Mouse (Mus musculus): ENCODE results near the gene Glce. TPM values are rescaled to one million over a fixed set of nuclear protein-coding genes. Genes with fewer than 3 reads are reported as not detected.

Glce gene
- polyA plus RNA-seq, 1 experiment from 2014 or later: 26.9 TPM

DNA sequence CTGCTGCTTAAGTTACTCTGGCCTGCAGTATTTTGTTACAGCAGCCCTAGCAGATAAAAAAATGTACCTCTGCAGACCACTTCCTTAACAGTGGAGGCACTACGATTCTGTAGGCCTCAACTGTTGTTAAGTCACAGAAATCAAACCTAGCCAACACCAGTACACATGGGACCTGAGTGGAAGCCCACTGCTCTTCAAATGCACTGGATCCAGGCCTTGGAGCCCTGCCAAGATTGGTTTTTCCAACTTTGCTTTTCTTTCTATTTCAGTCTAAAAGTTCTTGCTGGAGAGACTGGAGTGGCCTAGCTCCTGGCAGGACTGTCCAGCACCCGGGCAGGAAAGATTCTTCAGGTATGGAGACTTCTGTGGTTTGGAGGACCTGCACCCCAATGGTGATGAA, 66.2 kb downstream of the Glce start:
- ATAC-seq (ENCODE audit: low FRiP score): no peak
- no peak overlapping the region for H3K27ac ChIP-seq
- no peaks in the 10 kb centered on the region for H3K27me3 ChIP-seq
- H3K36me3 ChIP-seq: no peaks in the 10 kb centered on the region
- H3K4me1 ChIP-seq: no peaks in the 10 kb centered on the region
- no peak overlapping the region for H3K4me2 ChIP-seq (replicated peaks)
- 88% methylated on average over 2 of the region's 2 CpGs for WGBS
- H3K9ac ChIP-seq: no peak overlapping the region
- H3K4me3 ChIP-seq: no peak overlapping the region
- H3K9me3 ChIP-seq (replicated peaks): no peaks in the 10 kb centered on the region

DNA sequence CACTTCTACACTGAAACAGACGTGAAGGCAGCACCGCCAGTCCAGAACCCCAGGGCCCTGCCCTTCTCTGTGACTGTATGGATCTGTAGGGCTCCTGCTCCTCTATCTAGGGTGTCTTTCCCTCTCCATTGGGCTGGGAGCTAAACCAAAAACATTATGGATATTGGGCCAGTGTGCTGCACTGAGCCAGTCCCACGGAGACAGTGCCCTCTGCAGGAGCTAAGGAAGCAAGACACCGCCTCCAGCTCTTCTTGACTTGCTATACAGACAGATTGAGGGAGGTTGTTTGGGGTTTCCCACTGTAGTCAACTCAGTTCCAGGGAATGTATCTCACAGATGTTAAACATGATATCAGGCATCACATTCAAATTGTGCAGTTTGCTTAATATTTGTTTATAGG, 71.7 kb downstream of the Glce start:
- no peak overlapping the region for H3K27ac ChIP-seq
- H3K4me1 ChIP-seq: peaks cover 7% of the 10 kb centered on the region; the same call in 1 of the 2 replicates
- H3K4me3 ChIP-seq: no peak overlapping the region
- no peak overlapping the region for H3K4me2 ChIP-seq (replicated peaks)
- no peaks in the 10 kb centered on the region for H3K27me3 ChIP-seq
- H3K36me3 ChIP-seq: no peaks in the 10 kb centered on the region
- H3K9me3 ChIP-seq (replicated peaks): no peaks in the 10 kb centered on the region
- ATAC-seq (ENCODE audit: low FRiP score): no peak
- H3K9ac ChIP-seq: no peak overlapping the region
- WGBS: 52% methylated on average over 4 of the region's 4 CpGs

DNA sequence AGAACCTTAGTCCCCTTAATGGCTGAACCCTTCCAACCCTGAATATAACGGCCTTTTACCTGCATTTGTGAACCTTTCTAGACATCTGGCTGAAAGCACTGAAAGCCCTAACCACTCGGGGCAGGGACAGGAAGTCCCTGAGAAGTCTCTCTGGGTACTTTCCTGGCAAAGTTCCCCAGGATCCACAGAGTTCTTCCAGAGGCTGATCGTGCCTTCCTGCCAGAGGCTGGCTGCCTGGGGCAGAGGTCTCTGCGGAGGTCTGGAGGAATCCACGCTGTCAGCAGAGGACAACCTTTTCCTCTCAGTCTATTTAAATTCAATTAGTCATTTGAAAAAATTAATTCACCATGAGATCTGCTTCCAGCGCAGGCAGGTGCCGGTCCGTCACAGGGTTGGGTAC, 73.3 kb downstream of the Glce start:
- H3K27ac ChIP-seq: no peak overlapping the region
- no peak for ATAC-seq (ENCODE audit: low FRiP score)
- 59% methylated on average over 8 of the region's 8 CpGs for WGBS

DNA sequence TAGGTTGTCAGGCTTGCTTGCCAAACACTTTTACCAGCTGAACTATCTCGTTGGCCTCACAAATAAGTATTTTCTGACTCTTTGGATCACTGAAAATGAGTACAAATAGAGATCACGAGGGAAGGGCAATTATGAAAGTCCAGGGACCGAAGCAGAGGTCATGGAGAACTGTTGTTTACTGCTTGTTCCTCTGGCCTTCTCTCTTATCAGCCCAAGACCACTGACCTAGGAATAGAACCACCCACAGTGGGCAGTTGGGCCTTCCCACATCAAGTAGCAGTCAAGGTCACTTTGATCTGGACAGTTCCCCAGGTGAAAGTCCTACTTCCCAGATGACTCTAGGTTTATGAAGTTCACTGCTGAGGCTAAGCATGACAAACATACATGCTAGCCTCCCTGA, 80.3 kb downstream of the Glce start:
- Histone ChIP-seq H3K4me3 (no peak overlapping the region), H3K9ac (no peak overlapping the region), H3K9me3 (replicated peaks) (no peaks in the 10 kb centered on the region), H3K36me3 (no peaks in the 10 kb centered on the region), H3K27ac (no peak overlapping the region), H3K27me3 (peaks cover 4% of the 10 kb centered on the region; the same call in 1 of the 2 replicates), H3K4me1 (peaks cover 3% of the 10 kb centered on the region; the same call in 1 of the 2 replicates), H3K4me2 (replicated peaks) (no peak overlapping the region)
- ATAC-seq (ENCODE audit: low FRiP score): no peak
- 89% methylated on average over 3 of the region's 3 CpGs for WGBS

More for the DNA sequence above, 73.3 kb downstream of the Glce start:
- Histone ChIP-seq H3K36me3 (no peaks in the 10 kb centered on the region), H3K4me3 (no peak overlapping the region), H3K4me1 (peaks cover 7% of the 10 kb centered on the region; the same call in 1 of the 2 replicates), H3K27me3 (no peaks in the 10 kb centered on the region), H3K4me2 (replicated peaks) (no peak overlapping the region), H3K9me3 (replicated peaks) (no peaks in the 10 kb centered on the region), H3K9ac (no peak overlapping the region)

DNA sequence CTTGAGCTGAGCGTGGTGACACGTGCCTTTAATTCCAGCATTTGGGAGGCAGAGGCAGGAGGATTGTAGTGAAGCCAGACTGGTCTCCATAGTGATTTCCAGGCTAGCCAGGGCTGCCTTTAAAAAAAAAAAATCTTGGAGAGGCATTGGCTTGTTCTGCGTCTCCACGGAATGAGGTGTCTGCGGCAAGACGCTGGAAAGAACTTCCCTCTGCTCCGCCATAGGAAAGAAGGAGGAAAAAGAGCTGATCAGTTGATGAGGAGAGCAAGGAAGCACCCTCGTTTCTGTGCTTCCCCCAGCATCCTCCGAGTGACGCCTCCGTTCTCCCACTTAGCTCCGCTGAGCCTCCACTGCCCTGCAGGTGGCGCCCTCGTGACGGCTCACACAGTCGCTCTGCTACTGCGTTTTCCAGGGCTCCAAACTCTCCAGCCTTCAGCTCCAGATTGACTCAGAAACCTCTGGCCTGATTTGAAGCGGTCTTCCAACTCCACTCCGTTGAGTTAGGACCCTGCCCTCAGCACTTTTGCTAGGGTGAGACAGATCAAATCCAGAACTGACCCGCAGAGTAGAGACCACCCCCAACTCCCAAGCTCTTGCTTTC, 82.3 kb downstream of the Glce start:
- Histone ChIP-seq H3K4me1 (peaks cover 3% of the 10 kb centered on the region; the same call in 1 of the 2 replicates), H3K9me3 (replicated peaks) (no peaks in the 10 kb centered on the region), H3K9ac (no peak overlapping the region), H3K4me2 (replicated peaks) (peak overlapping the region; percentile 22; the same call in 1 of the 2 replicates), H3K27ac (no peak overlapping the region), H3K27me3 (peaks cover 4% of the 10 kb centered on the region; the same call in 1 of the 2 replicates), H3K36me3 (no peaks in the 10 kb centered on the region), H3K4me3 (no peak overlapping the region)
- WGBS: 6% methylated on average over 20 of the region's 20 CpGs
- no peak for ATAC-seq (ENCODE audit: low FRiP score)

DNA sequence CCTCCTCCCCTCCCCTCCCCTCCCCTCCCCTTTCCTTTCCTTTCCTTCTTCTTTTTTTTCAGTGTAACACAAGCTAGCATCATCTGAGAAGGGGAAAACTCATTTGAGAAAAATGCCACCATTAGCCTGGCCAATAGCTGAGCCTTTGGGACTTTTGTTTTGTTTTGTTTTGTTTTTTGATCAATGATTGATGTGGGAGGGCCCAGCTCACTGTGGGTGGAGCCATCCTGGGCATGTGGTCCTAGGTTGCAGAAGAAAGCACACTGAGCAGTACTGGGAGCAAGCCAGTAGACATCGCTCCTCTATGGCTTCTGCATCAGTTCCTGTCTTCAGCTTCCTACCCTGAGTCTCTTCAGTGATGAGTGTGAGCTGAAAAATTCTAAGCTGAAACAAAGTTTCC, 86.6 kb downstream of the Glce start:
- Histone ChIP-seq H3K27ac (no peak overlapping the region), H3K27me3 (peaks cover 4% of the 10 kb centered on the region; the same call in 1 of the 2 replicates), H3K4me3 (no peak overlapping the region), H3K9ac (no peak overlapping the region), H3K36me3 (no peaks in the 10 kb centered on the region), H3K4me1 (peaks cover 3% of the 10 kb centered on the region; the same call in 1 of the 2 replicates), H3K9me3 (replicated peaks) (no peaks in the 10 kb centered on the region), H3K4me2 (replicated peaks) (no peak overlapping the region)
- ATAC-seq (ENCODE audit: low FRiP score): no peak
- WGBS: 63% methylated on average over 1 of the region's 1 CpGs

DNA sequence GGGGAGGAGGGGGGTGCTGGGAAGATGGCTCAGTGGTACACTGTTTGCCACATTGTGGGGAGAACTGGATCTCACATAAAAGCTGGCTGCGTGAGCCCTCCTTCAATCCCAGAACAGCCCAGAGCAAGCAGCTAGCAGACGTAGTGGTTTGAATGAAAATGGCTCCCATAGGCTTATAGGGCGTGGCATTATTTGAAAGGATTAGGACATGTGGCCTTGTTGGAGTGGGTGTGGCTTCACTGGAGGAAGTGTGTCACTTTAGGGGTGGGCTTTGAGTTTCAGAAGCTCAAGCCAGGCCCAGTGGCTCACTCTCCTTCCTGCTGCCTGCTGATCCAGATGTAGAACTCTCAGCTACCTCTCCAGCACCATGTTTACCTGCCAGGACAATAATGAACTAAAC, 90.2 kb downstream of the Glce start:
- Histone ChIP-seq H3K9me3 (replicated peaks) (no peaks in the 10 kb centered on the region), H3K4me3 (no peak overlapping the region), H3K27ac (no peak overlapping the region), H3K4me2 (replicated peaks) (no peak overlapping the region), H3K4me1 (no peaks in the 10 kb centered on the region), H3K27me3 (peaks cover 17% of the 10 kb centered on the region), H3K36me3 (no peaks in the 10 kb centered on the region), H3K9ac (no peak overlapping the region)
- 90% methylated on average over 3 of the region's 3 CpGs for WGBS
- no peak for ATAC-seq (ENCODE audit: low FRiP score)

DNA sequence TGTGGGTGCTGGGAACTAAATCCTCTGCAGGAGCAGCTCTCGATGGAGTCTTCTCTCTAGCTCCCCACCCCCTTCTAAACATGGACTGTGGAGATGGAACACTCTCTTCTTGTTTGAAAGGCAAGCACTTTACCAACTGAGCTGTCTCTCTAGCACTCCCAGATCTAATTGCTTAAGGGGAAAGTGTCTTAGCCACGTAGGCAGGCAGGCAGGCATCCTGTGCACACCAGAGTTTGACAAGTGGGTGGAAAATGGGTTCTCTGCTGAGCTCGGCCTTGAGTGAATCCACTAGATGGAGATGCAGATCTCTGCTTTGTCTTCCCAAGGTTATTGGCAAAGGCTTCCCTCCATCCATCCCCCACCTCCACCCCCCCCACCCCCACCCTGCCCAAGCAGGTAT, 94.4 kb downstream of the Glce start:
- ATAC-seq (ENCODE audit: low FRiP score): no peak

DNA sequence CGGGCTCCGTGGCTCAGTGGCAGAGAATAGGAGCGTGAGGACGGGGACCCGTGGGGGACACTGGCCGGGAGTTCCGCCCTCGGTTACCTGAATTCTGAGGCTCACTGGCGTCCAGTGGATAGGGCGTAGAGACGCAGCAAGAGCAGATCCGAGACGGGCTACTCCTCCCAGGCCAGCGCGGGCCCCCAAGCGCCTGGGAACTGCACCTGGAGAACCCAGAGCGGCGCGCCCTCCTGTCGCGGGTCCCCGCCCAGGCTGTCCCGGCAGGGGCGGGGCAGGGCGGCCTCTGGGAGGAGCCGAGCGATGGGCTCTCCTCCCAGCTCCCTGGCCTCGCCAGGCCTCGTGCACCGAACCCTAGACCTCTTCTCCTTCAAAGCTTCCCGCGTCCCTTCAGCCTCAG, 95.9 kb downstream of the Glce start, which contains the start of gene Paqr5:
Gene Paqr5, minus strand, starts transcription at position 257 of the 400 bp plus-strand sequence.
- H3K27me3 ChIP-seq: peaks cover 56% of the 10 kb centered on the region
- H3K9me3 ChIP-seq (replicated peaks): no peaks in the 10 kb centered on the region
- H3K4me3 ChIP-seq: peak within 1 kb of the TSS; percentile 35
- H3K36me3 ChIP-seq: no peaks in the 10 kb centered on the region
- no peak for ATAC-seq (ENCODE audit: low FRiP score)
- peak within 1 kb of the TSS; percentile 71 for H3K4me2 ChIP-seq (replicated peaks)
- peak within 1 kb of the TSS; percentile 57 for H3K9ac ChIP-seq
- H3K4me1 ChIP-seq: peaks cover 7% of the 10 kb centered on the region
- WGBS: under 1% methylated on average over 26 of the region's 32 CpGs
- no peak within 1 kb of the TSS for H3K27ac ChIP-seq

More for the DNA sequence above, 94.4 kb downstream of the Glce start:
- no peak overlapping the region for H3K9ac ChIP-seq
- H3K4me3 ChIP-seq: no peak overlapping the region
- no peaks in the 10 kb centered on the region for H3K36me3 ChIP-seq
- H3K4me2 ChIP-seq (replicated peaks): no peak overlapping the region
- H3K9me3 ChIP-seq (replicated peaks): no peaks in the 10 kb centered on the region
- H3K4me1 ChIP-seq: peaks cover 7% of the 10 kb centered on the region
- WGBS: 68% methylated on average over 3 of the region's 3 CpGs
- peaks cover 56% of the 10 kb centered on the region for H3K27me3 ChIP-seq
- no peak overlapping the region for H3K27ac ChIP-seq

DNA sequence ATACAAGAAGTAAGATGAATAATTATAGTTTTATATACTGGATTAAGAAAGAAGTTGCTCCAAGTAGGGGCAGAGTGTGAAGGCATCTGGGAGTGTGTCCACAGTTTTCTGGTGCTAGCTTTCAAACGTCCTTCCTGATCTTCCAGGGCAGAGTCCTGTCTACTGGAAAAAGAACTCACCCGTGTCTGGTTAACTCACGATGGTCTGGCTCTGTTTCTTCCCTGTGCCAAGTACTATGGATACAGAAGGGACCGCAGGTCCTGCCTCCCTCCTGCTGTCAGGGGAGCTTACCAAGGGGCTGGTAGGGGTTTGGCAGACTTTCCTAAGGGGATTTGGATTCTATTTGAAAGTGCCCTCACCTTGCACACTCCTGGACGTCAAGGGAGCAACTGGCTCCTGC, 97.4 kb downstream of the Glce start:
- WGBS: 45% methylated on average over 5 of the region's 5 CpGs
- H3K9ac ChIP-seq: no peak overlapping the region
- peaks cover 7% of the 10 kb centered on the region for H3K4me1 ChIP-seq
- no peak overlapping the region for H3K4me3 ChIP-seq
- no peaks in the 10 kb centered on the region for H3K9me3 ChIP-seq (replicated peaks)
- no peaks in the 10 kb centered on the region for H3K36me3 ChIP-seq
- peaks cover 56% of the 10 kb centered on the region for H3K27me3 ChIP-seq
- no peak overlapping the region for H3K4me2 ChIP-seq (replicated peaks)
- H3K27ac ChIP-seq: no peak overlapping the region
- no peak for ATAC-seq (ENCODE audit: low FRiP score)

DNA sequence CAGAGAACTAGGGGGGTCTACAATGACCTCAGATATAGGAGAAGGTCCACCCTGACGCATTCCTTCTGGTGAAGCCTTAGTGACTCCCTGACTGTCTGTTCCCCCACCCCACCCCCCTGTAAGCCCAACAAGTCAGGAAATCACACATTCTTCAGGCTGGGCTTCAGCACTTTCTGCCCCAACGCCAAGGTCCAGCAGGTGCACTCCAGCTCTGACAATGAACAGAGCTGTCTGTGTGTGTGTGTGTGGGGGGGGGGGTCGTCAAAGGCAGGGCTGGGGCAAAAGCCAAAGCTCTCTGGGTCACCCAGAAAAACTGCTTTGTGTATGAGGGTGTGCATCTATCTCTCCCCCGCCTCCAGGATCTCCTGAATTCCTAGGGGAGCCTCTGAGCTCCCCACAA, 98.6 kb downstream of the Glce start:
- 61% methylated on average over 4 of the region's 4 CpGs for WGBS

DNA sequence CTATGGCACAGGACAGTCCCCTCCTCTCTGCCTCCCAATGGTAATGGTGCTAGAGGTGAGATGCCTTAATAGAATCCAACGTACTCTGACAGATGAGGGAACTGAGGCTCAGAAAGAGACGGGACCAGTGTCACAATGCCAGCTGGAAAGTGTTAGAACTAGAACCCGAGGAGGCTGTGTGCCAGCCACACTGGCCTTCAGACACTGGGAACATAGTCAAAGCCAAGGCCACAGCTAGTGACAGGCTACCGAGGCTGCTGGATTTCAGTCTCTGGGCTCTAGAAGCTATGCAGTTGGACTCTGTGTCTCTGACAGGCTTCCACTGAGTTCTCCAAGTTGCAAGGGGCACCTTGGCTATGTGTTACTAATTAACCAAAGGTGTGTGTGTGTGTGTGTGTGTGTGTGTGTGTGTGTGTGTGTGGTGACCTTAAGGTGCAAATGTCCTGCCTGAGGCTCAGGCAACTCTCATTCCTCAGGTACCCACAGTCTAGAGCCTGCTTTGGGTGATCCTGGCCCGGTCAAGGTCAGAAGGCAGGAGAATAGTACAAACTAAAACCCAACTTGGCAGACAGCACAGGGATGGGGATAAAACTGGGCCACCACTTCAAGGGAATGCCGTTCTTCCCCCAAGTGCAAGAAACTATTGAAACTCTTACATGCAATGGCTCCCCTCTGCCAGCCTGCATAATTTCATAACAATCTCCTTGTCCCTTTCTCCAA, 99.3 kb downstream of the Glce start:
- no peaks in the 10 kb centered on the region for H3K36me3 ChIP-seq
- H3K9ac ChIP-seq: no peak overlapping the region
- no peak overlapping the region for H3K27ac ChIP-seq
- peaks cover 44% of the 10 kb centered on the region for H3K27me3 ChIP-seq
- no peak overlapping the region for H3K4me3 ChIP-seq
- no peak overlapping the region for H3K4me2 ChIP-seq (replicated peaks)
- WGBS: 90% methylated on average over 6 of the region's 6 CpGs
- no peak for ATAC-seq (ENCODE audit: low FRiP score)
- H3K4me1 ChIP-seq: peaks cover 7% of the 10 kb centered on the region
- no peaks in the 10 kb centered on the region for H3K9me3 ChIP-seq (replicated peaks)

More for the DNA sequence above, 98.6 kb downstream of the Glce start:
- H3K27me3 ChIP-seq: peaks cover 52% of the 10 kb centered on the region
- no peak overlapping the region for H3K4me2 ChIP-seq (replicated peaks)
- no peak overlapping the region for H3K4me3 ChIP-seq
- no peak overlapping the region for H3K27ac ChIP-seq
- no peak for ATAC-seq (ENCODE audit: low FRiP score)
- no peaks in the 10 kb centered on the region for H3K9me3 ChIP-seq (replicated peaks)
- no peaks in the 10 kb centered on the region for H3K36me3 ChIP-seq
- no peak overlapping the region for H3K9ac ChIP-seq
- H3K4me1 ChIP-seq: peaks cover 7% of the 10 kb centered on the region
